Comparison of ENCODE assay signal across 8 mouse cellular contexts in genomic region chrX:56537162-56537561, GRCm38 (mm10). TPM values are rescaled to one million over a fixed set of nuclear protein-coding genes. Genes with fewer than 3 reads are reported as not detected.
DNase-seq lines count a peak whose midpoint lies in the region; ATAC-seq lines count a peak whose summit lies in the region.

No protein-coding gene starts in this region.

- ATAC-seq in frontal cortex, adult (ENCODE audit: low TSS enrichment) = no peak

- DNase-seq in frontal cortex, postnatal 10 days (ENCODE audit: low spot score in 2 of 2) = peak; percentile 3 to 12
- DNase-seq in ovary, postnatal 36 days (ENCODE audit: low spot score) = peak; percentile 13
- DNase-seq in ovary, postnatal 10 days (ENCODE audit: low spot score) = no peak
- peak; percentile 4 for DNase-seq in embryo, embryonic 9.5 days (ENCODE audit: extremely low spot score)
- DNase-seq in left cerebral cortex, postnatal 25 days (ENCODE audit: low spot score in 2 of 2) = peak; percentile 4 to 39
- DNase-seq in splenic B cell, adult 2 months (ENCODE audit: low read depth, low spot score) = peak; percentile 3
- no peak for DNase-seq in spleen, adult 12 weeks (ENCODE audit: low spot score)

- no peaks in the 10 kb centered on the region for H3K36me3 ChIP-seq in splenic B cell, adult 2 months (ENCODE audit: control insufficient read depth, insufficient read depth, low read length, poor library complexity, severe bottlenecking)

- no peaks in the 10 kb centered on the region for H3K27me3 ChIP-seq in splenic B cell, adult 2 months (ENCODE audit: control insufficient read depth, insufficient read depth, low read length, poor library complexity, severe bottlenecking)

- intact Hi-C loops in left cerebral cortex, postnatal 25 days (cut with DNase I) = no loop called here

RNA-seq across cellular contexts. Expression of gene Gm648, which starts 12.2 kb away (rescaled TPM):
- not detected for total RNA-seq in left cerebral cortex, postnatal 25 days (2021)

RNA-seq across cellular contexts. Expression of gene Gm10477, which starts 12.6 kb away (rescaled TPM):
- not detected for total RNA-seq in left cerebral cortex, postnatal 25 days (2021)

Comparison
In these comparisons a context has a peak if more than half of its experiments do, and no peak if none do; other contexts are left out.
1. DNase-seq: peak in frontal cortex, postnatal 10 days (2 of 2), ovary, postnatal 36 days (single experiment), embryo, embryonic 9.5 days (single experiment), left cerebral cortex, postnatal 25 days (2 of 2) and splenic B cell, adult 2 months (single experiment); none in ovary, postnatal 10 days (single experiment) and spleen, adult 12 weeks (single experiment).